13 mouse cellular contexts compared by ENCODE assay signal in genomic region chr13:8316347-8317141, GRCm38 (mm10).
DNase-seq lines count a peak whose midpoint lies in the region; ATAC-seq and TF ChIP-seq lines count a peak whose summit lies in the region.
"Had no signal": no experiment of that assay in that cellular context is flagged by ENCODE, and none has a peak within 500 bp of the region (broad histone marks: within the 10 kb centered on the region; RNA-seq: fewer than 3 reads in every experiment).

No protein-coding gene starts in this region.

- in situ Hi-C loops in ES-E14 (cut with MboI; ENCODE audit: low sequenced_read_pairs in 2 of 2, unreplicated experiment in 2 of 2): no loop called here

- H3K27me3 ChIP-seq in intestine, embryonic 14.5 days (replicated peaks; ENCODE audit: control insufficient read depth, insufficient read depth, low read length): no peaks in the 10 kb centered on the region
- H3K27me3 ChIP-seq in intestine, embryonic 15.5 days (replicated peaks): no peaks in the 10 kb centered on the region
- H3K27me3 ChIP-seq in limb, embryonic 11.5 days (ENCODE audit: control insufficient read depth, insufficient read depth, low read length): no peaks in the 10 kb centered on the region
- H3K27me3 ChIP-seq: limb, embryonic 13.5 days had no signal

- H3K27ac ChIP-seq in intestine, embryonic 14.5 days (ENCODE audit: low read depth): no peak overlapping the region
- no peak overlapping the region for H3K27ac ChIP-seq in intestine, embryonic 15.5 days
- H3K27ac ChIP-seq in ES-E14 (ENCODE audit: insufficient read depth, low read depth, low read length, poor library complexity, severe bottlenecking): no peak overlapping the region
- no peak overlapping the region for H3K27ac ChIP-seq in limb, embryonic 11.5 days (replicated peaks; ENCODE audit: low read depth, low read length)
- H3K27ac ChIP-seq in gastrocnemius, adult 2 months: no peak overlapping the region
- H3K27ac ChIP-seq: limb, embryonic 13.5 days; stomach, postnatal 0 days had no signal

- intact Hi-C loops in gastrocnemius, adult 2 months (cut with DNase I): no loop called here

- DNase-seq in intestine, embryonic 14.5 days (ENCODE audit: low spot score): peak; percentile 50
- peak; percentile 28 for DNase-seq in ES-E14 (ENCODE audit: low read depth, low spot score)
- DNase-seq in adipocyte (ENCODE audit: low spot score): peak; percentile 3
- peak; percentile 38 for DNase-seq in limb, embryonic 11.5 days (ENCODE audit: low spot score)
- no peak for DNase-seq in frontal cortex, adult 2 months (ENCODE audit: extremely low spot score in 1 of 2, low spot score in 1 of 2)
- no peak for DNase-seq in gastrocnemius, adult 2 months
- DNase-seq: adrenal gland, postnatal 25 days; cerebellum, postnatal 14 days; lung, postnatal 4 days had no signal

- 49% methylated on average over 5 of the region's 5 CpGs for WGBS in intestine, embryonic 14.5 days
- 35% methylated on average over 5 of the region's 5 CpGs for whole genome bisulfite sequencing in intestine, embryonic 15.5 days
- 55% methylated on average over 5 of the region's 5 CpGs for WGBS in limb, embryonic 11.5 days

- TF ChIP-seq CTCF in gastrocnemius, adult 2 months (IDR thresholded peaks at IDR 0.05): no peak

- no peaks in the 10 kb centered on the region for H3K4me1 ChIP-seq in intestine, embryonic 14.5 days (replicated peaks; ENCODE audit: control insufficient read depth, insufficient read depth, low read length)
- no peaks in the 10 kb centered on the region for H3K4me1 ChIP-seq in intestine, embryonic 15.5 days (replicated peaks)
- H3K4me1 ChIP-seq in ES-E14 (ENCODE audit: control insufficient read depth in 2 of 2, insufficient read depth in 2 of 2, low read length in 2 of 2, poor library complexity in 1 of 2): no peaks in the 10 kb centered on the region
- no peaks in the 10 kb centered on the region for H3K4me1 ChIP-seq in limb, embryonic 11.5 days (ENCODE audit: control insufficient read depth, insufficient read depth, low read length)
- H3K4me1 ChIP-seq: limb, embryonic 13.5 days had no signal

- H3K4me3 ChIP-seq in intestine, embryonic 14.5 days (ENCODE audit: low read depth, low read length): no peak overlapping the region
- H3K4me3 ChIP-seq in intestine, embryonic 15.5 days (replicated peaks): no peak overlapping the region
- no peak overlapping the region for H3K4me3 ChIP-seq in ES-E14 (ENCODE audit: insufficient read depth in 1 of 2, low read depth in 1 of 2, low read length in 2 of 2, poor library complexity in 1 of 2, severe bottlenecking in 1 of 2)
- H3K4me3 ChIP-seq in limb, embryonic 11.5 days (ENCODE audit: low read depth, low read length): no peak overlapping the region
- H3K4me3 ChIP-seq in gastrocnemius, adult 2 months: no peak overlapping the region
- H3K4me3 ChIP-seq: limb, embryonic 13.5 days had no signal

- no peak overlapping the region for H3K9ac ChIP-seq in intestine, embryonic 14.5 days (ENCODE audit: low read length)
- no peak overlapping the region for H3K9ac ChIP-seq in intestine, embryonic 15.5 days
- H3K9ac ChIP-seq in ES-E14 (ENCODE audit: insufficient read depth, low read depth, low read length, poor library complexity, severe bottlenecking): no peak overlapping the region
- no peak overlapping the region for H3K9ac ChIP-seq in limb, embryonic 11.5 days (ENCODE audit: low read length)
- H3K9ac ChIP-seq: limb, embryonic 13.5 days had no signal

- no peak for ATAC-seq in intestine, embryonic 14.5 days (replicated peaks; ENCODE audit: low FRiP score, low TSS enrichment, low read depth)
- ATAC-seq in intestine, embryonic 15.5 days: no peak
- no peak for ATAC-seq in limb, embryonic 11.5 days (ENCODE audit: insufficient number of reproducible peaks, low FRiP score, low TSS enrichment, low read depth)
- no peak for ATAC-seq in megakaryocyte-erythroid progenitor cell, adult 5-6 weeks (replicated peaks; ENCODE audit: low FRiP score, low TSS enrichment, poor library complexity, severe bottlenecking)

- no peaks in the 10 kb centered on the region for H3K36me3 ChIP-seq in intestine, embryonic 14.5 days (ENCODE audit: control insufficient read depth, insufficient read depth, low read length)
- H3K36me3 ChIP-seq in intestine, embryonic 15.5 days: no peaks in the 10 kb centered on the region
- no peaks in the 10 kb centered on the region for H3K36me3 ChIP-seq in ES-E14 (ENCODE audit: control insufficient read depth, insufficient read depth, low read length, poor library complexity, severe bottlenecking)
- no peaks in the 10 kb centered on the region for H3K36me3 ChIP-seq in limb, embryonic 11.5 days (ENCODE audit: control insufficient read depth, insufficient read depth, low read length)
- H3K36me3 ChIP-seq: limb, embryonic 13.5 days had no signal

- H3K4me2 ChIP-seq in intestine, embryonic 14.5 days (ENCODE audit: low read length): no peak overlapping the region
- H3K4me2 ChIP-seq in intestine, embryonic 15.5 days (replicated peaks): no peak overlapping the region
- H3K4me2 ChIP-seq in limb, embryonic 11.5 days (ENCODE audit: low read depth, severe bottlenecking): no peak overlapping the region
- H3K4me2 ChIP-seq: limb, embryonic 13.5 days had no signal

- no peaks in the 10 kb centered on the region for H3K9me3 ChIP-seq in intestine, embryonic 14.5 days (ENCODE audit: control insufficient read depth, low read length)
- H3K9me3 ChIP-seq in intestine, embryonic 15.5 days: no peaks in the 10 kb centered on the region
- H3K9me3 ChIP-seq in ES-E14 (ENCODE audit: control insufficient read depth, insufficient read depth, low read depth, low read length): no peaks in the 10 kb centered on the region
- no peaks in the 10 kb centered on the region for H3K9me3 ChIP-seq in limb, embryonic 11.5 days (ENCODE audit: control insufficient read depth, low read length)
- H3K9me3 ChIP-seq: limb, embryonic 13.5 days had no signal

TF ChIP-seq in ES-E14, 5 proteins besides CTCF, POLR2A, EP300 and RAD21:
- TF ChIP-seq HCFC1 (IDR thresholded peaks at IDR 0.05; ENCODE audit: borderline replicate concordance, insufficient read depth, low read length) (no peak), MAFK (IDR thresholded peaks at IDR 0.05; ENCODE audit: insufficient read depth, low read depth, low read length) (no peak), CHD2 (IDR thresholded peaks at IDR 0.05; ENCODE audit: low read depth, low read length) (no peak), ZC3H11A (IDR thresholded peaks at IDR 0.05; ENCODE audit: borderline replicate concordance, low read depth, low read length) (no peak), ZNF384 (IDR thresholded peaks at IDR 0.05; ENCODE audit: low read depth, low read length) (no peak)
TF ChIP-seq in ES-E14: peak in this region for 0.

Comparison
In these comparisons a context has a peak if more than half of its experiments do, and no peak if none do; other contexts are left out.
1. DNase-seq: peak in intestine, embryonic 14.5 days (single experiment), ES-E14 (single experiment), adipocyte (single experiment) and limb, embryonic 11.5 days (single experiment); none in frontal cortex, adult 2 months (0 of 2) and gastrocnemius, adult 2 months (single experiment).